Mouse (Mus musculus) olfactory bulb, adult 2 months (tissue): ENCODE results near the gene Ercc6l2.

Experiments
- CTCF ChIP-seq: fragments of 200-500 bp; IDR thresholded peaks from 2 replicates; pipeline ENCODE4 v1.5.1; 2012; ENCODE audit warnings: low read depth, mild to moderate bottlenecking, low read length, moderate library complexity; ENCODE audit not compliant: insufficient read depth
- POLR2A ChIP-seq: fragments of 200-500 bp; IDR thresholded peaks from 2 replicates; pipeline ENCODE4 v1.6.1; 2012; ENCODE audit warnings: mild to moderate bottlenecking, low read depth, low read length, moderate library complexity; ENCODE audit not compliant: insufficient read depth

DNA sequence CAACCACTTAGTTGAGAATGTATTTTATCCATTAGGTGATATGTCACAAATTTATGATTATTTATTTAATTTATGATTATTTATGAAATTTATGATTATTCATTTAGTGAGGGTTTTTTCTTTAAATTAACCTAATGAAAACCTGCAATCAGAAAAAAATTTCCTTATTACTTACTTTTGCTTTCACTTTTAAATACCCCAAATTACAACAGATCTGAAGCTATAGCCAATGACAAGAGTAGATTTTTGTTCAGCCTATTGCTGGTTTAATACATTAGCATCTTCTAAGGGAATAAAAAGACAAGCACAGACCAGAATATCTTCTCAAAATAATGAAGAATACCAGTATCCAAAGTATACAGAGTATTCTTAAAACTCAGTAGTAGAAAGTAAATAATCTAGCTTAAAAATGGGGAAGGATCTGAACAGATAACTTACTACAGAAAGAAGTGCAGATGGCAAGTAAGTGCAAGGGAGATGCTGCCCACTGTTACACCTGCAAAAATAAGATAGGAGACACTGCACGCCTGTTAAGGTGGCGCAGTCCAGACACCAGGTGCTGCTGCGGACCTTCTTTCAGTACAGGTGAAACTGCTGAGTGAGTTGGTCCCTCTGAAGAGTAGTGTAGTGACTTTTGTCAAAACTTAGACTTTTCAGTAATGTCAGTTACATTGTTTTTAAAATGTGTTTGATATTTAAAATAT is 35.4 kb downstream of the Ercc6l2 start:
- TF ChIP-seq CTCF (no peak), POLR2A (no peak)
